Mouse (Mus musculus): ENCODE measurements at regions not wholly inside any gene's neighbourhood (a gene's known extent, or its start where the extent isn't known, plus 50 kb on each side); places are given as distances from the start of the nearest gene placed in this dataset.

GRCm38 (mm10) chr3:50813760-50814400 lies 370.5 kb upstream of the Slc7a11 start:
- no peak for DNase-seq

GRCm38 (mm10) chr3:50815716-50816115 lies 372.3 kb upstream of the Slc7a11 start:
- DNase-seq, result peak; percentile 42

- peak; percentile 88 for DNase-seq
Observed at GRCm38 (mm10) chr3:50816479-50816878, 373.1 kb upstream of the Slc7a11 start.

- peak; percentile 67 for DNase-seq
Observed at GRCm38 (mm10) chr3:50817361-50817760, 373.9 kb upstream of the Slc7a11 start.

GRCm38 (mm10) chr3:50820776-50821175 lies 377.4 kb upstream of the Slc7a11 start:
- no peak for DNase-seq

GRCm38 (mm10) chr3:50825534-50826423 lies 382.4 kb upstream of the Slc7a11 start:
- no peak for DNase-seq

- no peak for DNase-seq
Observed at GRCm38 (mm10) chr3:50826424-50826819, 383.0 kb upstream of the Slc7a11 start.

- no peak for DNase-seq
Observed at GRCm38 (mm10) chr3:50829211-50829610, 385.8 kb upstream of the Slc7a11 start.

- DNase-seq, result no peak
Observed at GRCm38 (mm10) chr3:50830446-50830845, 387.0 kb upstream of the Slc7a11 start.

GRCm38 (mm10) chr3:50830926-50831325 lies 387.5 kb upstream of the Slc7a11 start:
- DNase-seq, result no peak

- DNase-seq, result no peak
Observed at GRCm38 (mm10) chr3:50842216-50842615, 382.0 kb upstream of the Noct start.

- DNase-seq, result no peak
Observed at GRCm38 (mm10) chr3:50844835-50845301, 379.4 kb upstream of the Noct start.

GRCm38 (mm10) chr3:50845311-50845710 lies 378.9 kb upstream of the Noct start:
- no peak for DNase-seq

- no peak for DNase-seq
Observed at GRCm38 (mm10) chr3:50848528-50848927, 375.7 kb upstream of the Noct start.

GRCm38 (mm10) chr3:50851083-50851637 lies 373.1 kb upstream of the Noct start:
- DNase-seq, result no peak

- DNase-seq, result no peak
Observed at GRCm38 (mm10) chr3:50867105-50867504, 357.1 kb upstream of the Noct start.

GRCm38 (mm10) chr3:50869211-50869610 lies 355.0 kb upstream of the Noct start:
- DNase-seq, result no peak

- DNase-seq, result no peak
Observed at GRCm38 (mm10) chr3:50879050-50879449, 345.2 kb upstream of the Noct start.

- DNase-seq, result no peak
Observed at GRCm38 (mm10) chr3:50879595-50879994, 344.7 kb upstream of the Noct start.

- no peak for DNase-seq
Observed at GRCm38 (mm10) chr3:50881437-50882248, 342.6 kb upstream of the Noct start.

GRCm38 (mm10) chr3:50882249-50882733 lies 342.0 kb upstream of the Noct start:
- DNase-seq, result no peak

GRCm38 (mm10) chr3:50886336-50886735 lies 337.9 kb upstream of the Noct start:
- no peak for DNase-seq

- no peak for DNase-seq
Observed at GRCm38 (mm10) chr3:50887002-50887401, 337.2 kb upstream of the Noct start.

Measured in cerebellum, adult 9-10 months (tissue).